In the genomic region with DNA sequence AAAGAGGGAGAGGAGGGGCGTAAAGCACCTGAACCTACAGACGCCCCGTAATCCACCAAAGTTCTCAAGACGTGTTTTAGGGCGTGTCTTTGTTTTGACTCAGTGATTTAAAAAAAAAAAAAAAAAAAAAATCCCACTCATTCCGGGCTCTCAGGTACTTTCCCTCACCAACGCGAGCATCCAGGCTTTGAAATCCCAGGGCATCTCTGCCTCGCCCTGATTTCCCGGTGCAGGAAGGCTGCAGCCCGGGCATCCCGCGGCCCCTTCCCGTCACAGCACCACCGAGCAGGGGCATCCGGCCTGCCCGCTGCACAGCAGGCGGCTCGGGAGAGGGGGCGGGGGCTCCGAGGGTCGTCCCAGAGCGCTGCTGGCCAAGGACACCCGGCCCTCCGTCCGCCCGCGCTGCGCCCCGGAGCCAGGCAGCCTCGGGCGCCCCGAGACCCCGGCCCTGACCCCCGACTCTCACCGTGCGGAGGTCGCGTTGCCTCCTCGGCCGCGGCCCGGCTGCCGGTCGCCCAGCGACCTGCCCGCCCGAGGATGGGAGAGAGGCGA, we compare ENCODE assay signal across 8 mouse cellular contexts. TPM values are rescaled to one million over a fixed set of nuclear protein-coding genes. Genes with fewer than 3 reads are reported as not detected.
A peak's percentile ranks its signal among the peaks of the same experiment; 100 is the strongest.
DNase-seq lines count a peak whose midpoint lies in the region; ATAC-seq and TF ChIP-seq lines count a peak whose summit lies in the region.

No protein-coding gene starts in this region.

- no peaks in the 10 kb centered on the region for H3K9me3 ChIP-seq in forebrain, embryonic 10.5 days
- H3K9me3 ChIP-seq in kidney, postnatal 0 days (replicated peaks; ENCODE audit: low read length) = no peaks in the 10 kb centered on the region

- TF ChIP-seq EP300 in heart, adult 2 months (IDR thresholded peaks at IDR 0.05; ENCODE audit: insufficient read depth, low read depth, low read length) = no peak

- intact Hi-C loops in heart, adult 2 months (cut with DNase I) = loop anchor here (5.0 kb wide), 2 partner anchors 51 to 164 kb away; no protein-coding TSS in a partner anchor

- no peaks in the 10 kb centered on the region; the same call in 1 of the 2 replicates for H3K79me2 ChIP-seq in heart, adult 2 months (replicated peaks; ENCODE audit: control insufficient read depth, insufficient read depth, low read length)

- H3K27ac ChIP-seq in heart, adult 2 months = peak overlapping the region; percentile 79
- peak overlapping the region; percentile 96 for H3K27ac ChIP-seq in forebrain, embryonic 10.5 days
- H3K27ac ChIP-seq in kidney, postnatal 0 days = peak overlapping the region; percentile 87

- no peak for TF ChIP-seq POLR2A in heart, adult 2 months (IDR thresholded peaks at IDR 0.05; ENCODE audit: insufficient read depth, low read depth, low read length)

- DNase-seq in heart, adult 2 months = no peak
- no peak for DNase-seq in heart, adult 11 months
- DNase-seq in ES-CJ7 (ENCODE audit: low read depth, low spot score) = peak; percentile 26
- DNase-seq in forebrain, embryonic 10.5 days (ENCODE audit: extremely low spot score, low spot score) = no peak
- peak; percentile 37 for DNase-seq in kidney, postnatal 0 days (ENCODE audit: low spot score)
- peak; percentile 58 for DNase-seq in lung, postnatal 14 days
- DNase-seq in spleen, postnatal 14 days (ENCODE audit: low spot score in 2 of 2) = peak; percentile 10 to 22
- no peak for DNase-seq in layer of hippocampus, postnatal 36 days

- peak overlapping the region; percentile 84 for H3K4me3 ChIP-seq in heart, adult 2 months
- H3K4me3 ChIP-seq in forebrain, embryonic 10.5 days = peak overlapping the region; percentile 93
- H3K4me3 ChIP-seq in kidney, postnatal 0 days (replicated peaks; ENCODE audit: low read depth, low read length) = peak overlapping the region; percentile 68

- ATAC-seq in kidney, postnatal 0 days (replicated peaks; ENCODE audit: low FRiP score, low read depth) = peak; percentile 75

- peaks cover 2% of the 10 kb centered on the region for H3K4me1 ChIP-seq in heart, adult 2 months (ENCODE audit: control insufficient read depth, insufficient read depth, low read length)
- H3K4me1 ChIP-seq in forebrain, embryonic 10.5 days = peaks cover 25% of the 10 kb centered on the region
- H3K4me1 ChIP-seq in kidney, postnatal 0 days (replicated peaks; ENCODE audit: insufficient read depth, low read length) = 0 out of 2 replicates have a peak, but pooled peaks cover 5% of the 10 kb centered on the region

- H3K36me3 ChIP-seq in heart, adult 2 months (ENCODE audit: control insufficient read depth, insufficient read depth, low read length) = no peaks in the 10 kb centered on the region
- no peaks in the 10 kb centered on the region for H3K36me3 ChIP-seq in forebrain, embryonic 10.5 days (replicated peaks)
- H3K36me3 ChIP-seq in kidney, postnatal 0 days (ENCODE audit: insufficient read depth, low read length) = no peaks in the 10 kb centered on the region

- WGBS in heart, adult 2 months = under 1% methylated on average over 49 of the region's 49 CpGs
- WGBS in forebrain, embryonic 10.5 days = under 1% methylated on average over 49 of the region's 49 CpGs
- under 1% methylated on average over 43 of the region's 49 CpGs for WGBS in kidney, postnatal 0 days

- TF ChIP-seq CTCF in heart, adult 2 months (IDR thresholded peaks at IDR 0.05) = no peak
- TF ChIP-seq CTCF in kidney, postnatal 0 days (IDR thresholded peaks at IDR 0.05; ENCODE audit: low read depth) = no peak

- peak overlapping the region; percentile 58 for H3K4me2 ChIP-seq in kidney, postnatal 0 days (ENCODE audit: low read length)

- H3K9ac ChIP-seq in heart, adult 2 months (ENCODE audit: low read depth, low read length) = peak overlapping the region; percentile 89
- peak overlapping the region; percentile 74 for H3K9ac ChIP-seq in kidney, postnatal 0 days (ENCODE audit: low read depth, low read length)

- H3K27me3 ChIP-seq in heart, adult 2 months (ENCODE audit: control insufficient read depth, insufficient read depth, low read length) = no peaks in the 10 kb centered on the region
- H3K27me3 ChIP-seq in forebrain, embryonic 10.5 days (ENCODE audit: poor library complexity, severe bottlenecking) = no peaks in the 10 kb centered on the region
- no peaks in the 10 kb centered on the region for H3K27me3 ChIP-seq in kidney, postnatal 0 days (ENCODE audit: insufficient read depth, low read length)

RNA-seq across cellular contexts. Expression of a gene that starts 0.4 kb away (rescaled TPM):
- total RNA-seq in heart, adult 2 months (2021) = 100 to 1,000 TPM; 106 to 122 TPM
- 63.1 and 107 TPM in 2 replicates for polyA plus RNA-seq in heart, adult 2 months (2012; rRNA removed)
- polyA plus RNA-seq in forebrain, embryonic 10.5 days (2016; fragmentation: Nextera tagmentation; extraction: Ambion mirVana) = 21.5 and 22.2 TPM in 2 replicates
- polyA plus RNA-seq in kidney, postnatal 0 days (2015; fragmentation: Nextera tagmentation; extraction: Ambion mirVana) = 43.3 and 44.0 TPM in 2 replicates
- total RNA-seq in layer of hippocampus, postnatal 36 days (2021) = 10 to 100 TPM; 79.1 to 79.6 TPM

Comparison
In these comparisons a context has a peak if more than half of its experiments do, and no peak if none do; other contexts are left out.
1. DNase-seq: peak in ES-CJ7 (single experiment), kidney, postnatal 0 days (single experiment), lung, postnatal 14 days (single experiment) and spleen, postnatal 14 days (2 of 2); none in heart, adult 2 months (0 of 2), heart, adult 11 months (single experiment), forebrain, embryonic 10.5 days (single experiment) and layer of hippocampus, postnatal 36 days (0 of 2).
2. Peak in every context shown above with its lines, with median percentiles within 50 percentile points of each other: H3K27ac ChIP-seq and H3K4me3 ChIP-seq.